ENCODE assay signal across 8 mouse cellular contexts in genomic region chr5:143375242-143375641, GRCm38 (mm10). TPM values are rescaled to one million over a fixed set of nuclear protein-coding genes. Genes with fewer than 3 reads are reported as not detected.
A peak's percentile ranks its signal among the peaks of the same experiment; 100 is the strongest.
DNase-seq lines count a peak whose midpoint lies in the region; ATAC-seq and TF ChIP-seq lines count a peak whose summit lies in the region.

No protein-coding gene starts in this region.

- no peaks in the 10 kb centered on the region for H3K36me3 ChIP-seq in embryonic facial prominence, embryonic 10.5 days (replicated peaks)
- H3K36me3 ChIP-seq in heart, embryonic 10.5 days, result no peaks in the 10 kb centered on the region
- no peaks in the 10 kb centered on the region for H3K36me3 ChIP-seq in kidney, embryonic 14.5 days (ENCODE audit: control insufficient read depth, insufficient read depth, low read length)
- no peaks in the 10 kb centered on the region for H3K36me3 ChIP-seq in liver, embryonic 14.5 days (replicated peaks; ENCODE audit: control insufficient read depth, insufficient read depth, low read depth)

- peak; percentile 92 for TF ChIP-seq CTCF in liver, embryonic 14.5 days (IDR thresholded peaks at IDR 0.05; ENCODE audit: low read depth)

- H3K27me3 ChIP-seq in embryonic facial prominence, embryonic 10.5 days (replicated peaks; ENCODE audit: low read depth, poor library complexity, severe bottlenecking), result peaks cover 70% of the 10 kb centered on the region
- peaks cover 74% of the 10 kb centered on the region for H3K27me3 ChIP-seq in heart, embryonic 10.5 days (ENCODE audit: insufficient read depth, poor library complexity, severe bottlenecking)
- H3K27me3 ChIP-seq in kidney, embryonic 14.5 days (ENCODE audit: control insufficient read depth, insufficient read depth, low read length), result peaks cover 54% of the 10 kb centered on the region
- H3K27me3 ChIP-seq in liver, embryonic 14.5 days (ENCODE audit: control insufficient read depth, insufficient read depth, low read length), result peaks cover 43% of the 10 kb centered on the region

- DNase-seq in 416B (ENCODE audit: low read depth), result peak; percentile 30
- peak; percentile 71 for DNase-seq in adrenal gland, adult 2 months
- peak; percentile 82 for DNase-seq in embryonic facial prominence, embryonic 10.5 days (ENCODE audit: low spot score)
- DNase-seq in heart, embryonic 10.5 days (ENCODE audit: low spot score), result peak; percentile 84
- DNase-seq in liver, embryonic 14.5 days (ENCODE audit: low read depth in 3 of 3, low spot score in 3 of 3), result peak in 1 of 3 experiments; percentile 13
- peak; percentile 76 for DNase-seq in neural tube, embryonic 10.5 days (ENCODE audit: extremely low spot score, low spot score)
- DNase-seq in thymus, adult 18-20 months, result peak; percentile 24 to 25

- H3K4me3 ChIP-seq in embryonic facial prominence, embryonic 10.5 days, result peak overlapping the region; percentile 43
- peak overlapping the region; percentile 38 for H3K4me3 ChIP-seq in heart, embryonic 10.5 days
- H3K4me3 ChIP-seq in kidney, embryonic 14.5 days (ENCODE audit: low read length), result peak overlapping the region; percentile 17; the same call in 1 of the 2 replicates
- H3K4me3 ChIP-seq in liver, embryonic 14.5 days (ENCODE audit: insufficient read depth in 1 of 2, low read depth in 2 of 2, low read length in 2 of 2), result no peak overlapping the region

- peak overlapping the region; percentile 45 for H3K4me2 ChIP-seq in kidney, embryonic 14.5 days (replicated peaks; ENCODE audit: low read depth, low read length)
- peak overlapping the region; percentile 24; the same call in 1 of the 2 replicates for H3K4me2 ChIP-seq in liver, embryonic 14.5 days (ENCODE audit: low read depth)

- peaks cover 4% of the 10 kb centered on the region; the same call in 1 of the 2 replicates for H3K9me3 ChIP-seq in embryonic facial prominence, embryonic 10.5 days
- H3K9me3 ChIP-seq in heart, embryonic 10.5 days, result no peaks in the 10 kb centered on the region
- peaks cover 3% of the 10 kb centered on the region; the same call in 1 of the 2 replicates for H3K9me3 ChIP-seq in kidney, embryonic 14.5 days (ENCODE audit: control insufficient read depth, low read length)
- H3K9me3 ChIP-seq in liver, embryonic 14.5 days (ENCODE audit: control insufficient read depth, low read length), result peaks cover 3% of the 10 kb centered on the region

- H3K4me1 ChIP-seq in embryonic facial prominence, embryonic 10.5 days, result peaks cover 15% of the 10 kb centered on the region
- H3K4me1 ChIP-seq in heart, embryonic 10.5 days, result peaks cover 9% of the 10 kb centered on the region
- H3K4me1 ChIP-seq in kidney, embryonic 14.5 days (ENCODE audit: control insufficient read depth, insufficient read depth, low read length), result 0 out of 2 replicates have a peak, but pooled peaks cover under 1% of the 10 kb centered on the region
- H3K4me1 ChIP-seq in liver, embryonic 14.5 days (replicated peaks; ENCODE audit: control insufficient read depth in 2 of 2, insufficient read depth in 2 of 2, low read length in 1 of 2), result no peaks in the 10 kb centered on the region

- H3K27ac ChIP-seq in embryonic facial prominence, embryonic 10.5 days (replicated peaks), result no peak overlapping the region
- H3K27ac ChIP-seq in heart, embryonic 10.5 days, result no peak overlapping the region
- no peak overlapping the region for H3K27ac ChIP-seq in kidney, embryonic 14.5 days (ENCODE audit: low read depth, low read length)
- no peak overlapping the region for H3K27ac ChIP-seq in liver, embryonic 14.5 days

- no peak overlapping the region for H3K9ac ChIP-seq in kidney, embryonic 14.5 days (ENCODE audit: low read depth, low read length)
- H3K9ac ChIP-seq in liver, embryonic 14.5 days (replicated peaks), result no peak overlapping the region

- ATAC-seq in kidney, embryonic 14.5 days (ENCODE audit: low FRiP score, low TSS enrichment), result 0 out of 2 replicates have a peak, but pooled peaks have one; percentile 21
- 0 out of 2 replicates have a peak, but pooled peaks have one; percentile 8 for ATAC-seq in liver, embryonic 14.5 days (ENCODE audit: insufficient read depth)

- TF ChIP-seq EP300 in liver, embryonic 14.5 days (IDR thresholded peaks at IDR 0.05; ENCODE audit: low read depth), result no peak

- 11% methylated on average over 21 of the region's 21 CpGs for WGBS in embryonic facial prominence, embryonic 10.5 days
- WGBS in heart, embryonic 10.5 days, result 7% methylated on average over 21 of the region's 21 CpGs
- 6% methylated on average over 21 of the region's 21 CpGs for WGBS in kidney, embryonic 14.5 days
- 12% methylated on average over 21 of the region's 21 CpGs for WGBS in liver, embryonic 14.5 days (ENCODE audit: insufficient replicate concordance)

RNA-seq across cellular contexts. Expression of gene Grid2ip, which starts 18.1 kb away (rescaled TPM):
- under 1 TPM; 0.24 to 0.29 TPM for total RNA-seq in adrenal gland, adult 2 months (2021)
- polyA plus RNA-seq in adrenal gland, adult 2 months (2012; rRNA removed), result 0.40 and 1.1 TPM in 2 replicates
- 0.09 and 0.14 TPM in 2 replicates for polyA plus RNA-seq in embryonic facial prominence, embryonic 10.5 days (2016; fragmentation: Nextera tagmentation; extraction: Ambion mirVana)
- polyA plus RNA-seq in heart, embryonic 10.5 days (2016; fragmentation: Nextera tagmentation; extraction: Ambion mirVana), result 0.51 and 0.55 TPM in 2 replicates
- 0.06 and 0.20 TPM in 2 replicates for polyA plus RNA-seq in kidney, embryonic 14.5 days (2014; fragmentation: Nextera tagmentation; extraction: Ambion mirVana)
- 0.01 and 0.05 TPM in 2 replicates for polyA plus RNA-seq in liver, embryonic 14.5 days (2012; rRNA removed)
- not detected in 2 replicates for polyA plus RNA-seq in liver, embryonic 14.5 days (2014; fragmentation: Nextera tagmentation; extraction: Ambion mirVana)

RNA-seq across cellular contexts. Expression of gene Kdelr2, which starts 28.4 kb away (rescaled TPM):
- total RNA-seq in adrenal gland, adult 2 months (2021), result 100 to 1,000 TPM in 1 of 2 experiments, 10 to 100 TPM in 1; 96.0 to 107 TPM
- 101 and 109 TPM in 2 replicates for polyA plus RNA-seq in adrenal gland, adult 2 months (2012; rRNA removed)
- polyA plus RNA-seq in embryonic facial prominence, embryonic 10.5 days (2016; fragmentation: Nextera tagmentation; extraction: Ambion mirVana), result 221 and 226 TPM in 2 replicates
- 269 and 275 TPM in 2 replicates for polyA plus RNA-seq in heart, embryonic 10.5 days (2016; fragmentation: Nextera tagmentation; extraction: Ambion mirVana)
- 351 and 359 TPM in 2 replicates for polyA plus RNA-seq in kidney, embryonic 14.5 days (2014; fragmentation: Nextera tagmentation; extraction: Ambion mirVana)
- polyA plus RNA-seq in liver, embryonic 14.5 days (2012; rRNA removed), result 35.3 and 39.9 TPM in 2 replicates
- polyA plus RNA-seq in liver, embryonic 14.5 days (2014; fragmentation: Nextera tagmentation; extraction: Ambion mirVana), result 134 and 135 TPM in 2 replicates

RNA-seq across cellular contexts. Expression of gene Zdhhc4, which starts 46.2 kb away (rescaled TPM):
- total RNA-seq in adrenal gland, adult 2 months (2021), result 10 to 100 TPM; 52.8 to 60.8 TPM
- 95.2 and 110 TPM in 2 replicates for polyA plus RNA-seq in adrenal gland, adult 2 months (2012; rRNA removed)
- 71.0 and 77.2 TPM in 2 replicates for polyA plus RNA-seq in embryonic facial prominence, embryonic 10.5 days (2016; fragmentation: Nextera tagmentation; extraction: Ambion mirVana)
- 55.5 and 58.6 TPM in 2 replicates for polyA plus RNA-seq in heart, embryonic 10.5 days (2016; fragmentation: Nextera tagmentation; extraction: Ambion mirVana)
- 63.4 and 86.2 TPM in 2 replicates for polyA plus RNA-seq in kidney, embryonic 14.5 days (2014; fragmentation: Nextera tagmentation; extraction: Ambion mirVana)
- polyA plus RNA-seq in liver, embryonic 14.5 days (2012; rRNA removed), result 16.4 and 19.3 TPM in 2 replicates
- 24.5 and 25.9 TPM in 2 replicates for polyA plus RNA-seq in liver, embryonic 14.5 days (2014; fragmentation: Nextera tagmentation; extraction: Ambion mirVana)

Comparison
In these comparisons a context has a peak if more than half of its experiments do, and no peak if none do; other contexts are left out.
1. H3K4me3 ChIP-seq: peak in embryonic facial prominence, embryonic 10.5 days (single experiment), heart, embryonic 10.5 days (single experiment) and kidney, embryonic 14.5 days (single experiment); none in liver, embryonic 14.5 days (0 of 2).